Mouse (Mus musculus) heart, postnatal 25 days (tissue): ENCODE data around the gene Gas6. TPM values are rescaled to one million over a fixed set of nuclear protein-coding genes. Genes with fewer than 3 reads are reported as not detected.

Experiments
- DNase-seq: peaks from one replicate; pipeline ENCODE4 v3.0.0; 2022; ENCODE audit warnings: low spot score
- intact Hi-C: fragments of 180-260 bp; cut with DNase I; formaldehyde crosslinking; loops from one replicate; pipeline ENCODE4 v1.15.1; 2025
- total RNA-seq, 2 experiments: library from RNA; stranded (reverse); gene quantifications; 2 replicates each; pipeline ENCODE4 v1.2.3; 2021

The Gas6 gene
- 100 to 1,000 TPM; 123 to 126 TPM for total RNA-seq

DNA sequence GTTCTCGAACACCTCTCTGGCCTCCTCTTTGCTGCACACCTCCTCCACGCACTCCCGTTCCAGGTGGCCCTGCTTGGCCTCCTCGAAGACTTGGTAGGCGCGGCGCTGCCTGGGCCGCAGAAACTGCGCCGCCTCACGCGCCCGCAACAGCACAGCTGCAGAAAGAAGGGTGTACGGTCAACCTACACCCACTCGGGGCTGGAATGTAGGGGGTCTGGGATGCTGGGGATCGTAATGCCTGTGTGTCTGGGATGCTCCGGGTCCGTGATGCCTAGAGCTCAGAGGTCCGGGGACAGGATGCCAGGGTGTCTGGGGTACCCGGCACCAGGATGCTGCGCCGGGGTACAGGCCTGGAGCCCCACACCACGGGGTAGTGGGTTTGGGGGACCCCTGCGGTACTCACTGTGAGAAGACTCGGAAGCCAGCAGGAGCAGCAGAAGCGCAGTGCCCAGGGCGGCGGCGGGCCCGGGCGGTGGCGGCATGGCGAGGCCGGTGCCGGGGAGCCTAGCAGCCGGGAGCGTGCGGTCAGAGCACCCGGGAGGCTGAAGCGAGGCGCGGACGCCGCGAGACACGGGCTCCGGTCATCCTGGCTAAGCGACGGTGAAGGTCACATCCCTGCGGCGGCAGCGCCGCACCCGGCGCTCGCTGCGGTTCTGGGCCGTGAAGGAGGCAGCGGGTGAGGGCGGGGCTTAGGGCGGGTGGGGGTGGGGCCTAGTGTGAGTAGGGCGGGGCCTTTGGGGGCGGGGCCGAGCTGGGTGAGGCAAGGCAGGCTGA is at the start of gene Gas6:
Gas6 (minus strand) TSS at position 633 of the 774 bp plus-strand sequence.
- no peak for DNase-seq
- intact Hi-C loops: loop anchor here (5.0 kb wide), 1 partner anchor 53 kb away; no protein-coding TSS in a partner anchor

DNA sequence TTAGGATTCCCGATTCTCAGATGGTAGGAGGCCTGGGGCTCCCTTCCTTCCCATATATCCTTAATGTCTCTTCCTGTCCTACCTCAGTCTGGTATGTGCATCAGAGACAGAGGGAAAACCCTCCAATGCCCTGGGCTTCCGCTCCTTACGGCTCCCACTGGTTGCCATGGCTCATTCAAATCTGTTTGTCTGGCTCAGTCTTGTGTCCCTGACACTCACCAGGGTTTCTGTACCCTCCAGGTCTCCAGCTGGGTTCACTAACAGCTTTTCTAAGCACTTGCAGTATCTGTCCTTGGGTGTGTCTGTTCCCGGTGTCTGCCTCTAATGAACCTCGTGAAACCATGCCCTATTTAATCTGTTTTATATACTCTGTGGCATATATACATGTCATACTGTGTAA is 47.2 kb upstream of the Gas6 start:
- intact Hi-C loops: no loop called here
- no peak for DNase-seq

DNA sequence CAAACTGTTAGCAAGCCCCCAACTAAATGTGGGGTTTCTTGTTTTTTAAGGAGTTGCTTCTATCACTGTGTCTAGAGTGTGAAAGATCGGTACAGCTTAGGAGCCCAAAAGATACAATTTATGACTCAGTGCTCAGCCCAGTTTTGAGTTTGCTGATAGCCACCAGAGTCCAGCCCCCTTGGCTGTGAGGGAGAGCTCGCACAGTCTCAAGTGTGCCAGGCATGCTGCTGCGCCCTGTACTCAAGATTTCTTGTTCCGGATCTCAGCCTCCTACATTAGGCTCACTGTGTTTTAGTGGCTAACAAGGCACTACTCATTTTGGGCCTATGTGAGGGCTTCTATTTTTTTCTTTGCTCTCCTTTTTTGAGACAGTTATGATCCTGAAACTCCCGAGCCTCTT is 45.8 kb upstream of the Gas6 start:
- intact Hi-C loops: no loop called here
- DNase-seq: no peak

DNA sequence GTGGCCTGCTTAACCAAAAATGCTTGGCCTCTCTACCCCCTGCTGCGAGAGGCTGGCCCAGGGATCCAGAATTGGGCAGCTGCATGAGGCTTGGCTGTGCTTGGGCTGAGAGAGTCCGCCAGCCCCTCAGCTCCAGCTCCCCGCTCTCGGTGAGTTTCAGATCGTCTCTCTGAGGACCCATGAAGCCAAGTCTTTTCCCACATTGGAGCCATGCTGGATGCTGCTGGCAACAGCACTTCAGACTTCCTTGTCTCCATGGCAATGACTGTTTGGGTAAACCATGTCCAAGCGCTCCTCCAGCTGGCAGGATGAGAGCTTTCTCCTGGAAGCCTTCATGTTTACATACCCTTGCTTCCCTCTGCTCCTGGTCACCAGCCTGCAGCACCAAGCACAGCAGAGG is 44.5 kb upstream of the Gas6 start:
- DNase-seq: peak; percentile 69
- intact Hi-C loops: no loop called here

DNA sequence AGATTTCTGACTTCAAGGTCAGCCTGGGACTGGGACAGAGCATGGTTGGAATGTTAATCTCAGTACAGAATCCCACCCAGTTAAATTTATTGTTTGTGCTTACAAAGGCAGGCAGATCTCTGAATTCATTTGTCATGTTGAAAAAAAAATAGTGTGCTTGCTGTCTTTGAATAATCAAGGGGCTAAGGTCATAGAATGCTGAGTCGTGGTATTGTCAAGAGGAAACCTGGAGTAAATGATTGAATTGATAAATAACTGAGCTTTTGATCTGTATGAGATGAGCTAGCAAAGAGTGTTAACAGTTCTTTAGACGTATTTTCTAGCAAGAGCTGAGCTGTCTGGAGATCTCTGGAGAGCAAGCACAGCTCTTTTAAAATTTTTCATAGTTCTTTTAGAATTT is 42.8 kb upstream of the Gas6 start:
- intact Hi-C loops: no loop called here
- no peak for DNase-seq

DNA sequence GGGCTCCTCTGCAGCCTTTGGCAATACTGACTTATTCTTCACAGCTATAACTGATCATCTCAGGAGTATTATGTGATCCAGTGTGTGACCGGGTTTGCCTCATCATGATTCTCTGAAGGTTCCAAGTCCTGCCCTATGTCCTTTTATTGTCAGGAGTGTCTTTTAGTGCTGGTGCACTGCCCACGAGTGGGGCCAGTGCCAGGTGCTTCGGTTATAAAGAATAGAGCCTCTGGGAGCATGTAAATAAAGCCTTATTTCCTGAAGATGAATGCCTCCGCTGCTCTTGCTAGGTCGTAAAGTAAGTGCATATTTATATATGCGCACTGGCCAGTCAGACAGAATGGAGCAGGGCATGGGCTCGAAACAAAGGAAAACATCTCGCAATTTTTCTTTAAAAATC is 38.8 kb upstream of the Gas6 start:
- no peak for DNase-seq
- intact Hi-C loops: no loop called here

DNA sequence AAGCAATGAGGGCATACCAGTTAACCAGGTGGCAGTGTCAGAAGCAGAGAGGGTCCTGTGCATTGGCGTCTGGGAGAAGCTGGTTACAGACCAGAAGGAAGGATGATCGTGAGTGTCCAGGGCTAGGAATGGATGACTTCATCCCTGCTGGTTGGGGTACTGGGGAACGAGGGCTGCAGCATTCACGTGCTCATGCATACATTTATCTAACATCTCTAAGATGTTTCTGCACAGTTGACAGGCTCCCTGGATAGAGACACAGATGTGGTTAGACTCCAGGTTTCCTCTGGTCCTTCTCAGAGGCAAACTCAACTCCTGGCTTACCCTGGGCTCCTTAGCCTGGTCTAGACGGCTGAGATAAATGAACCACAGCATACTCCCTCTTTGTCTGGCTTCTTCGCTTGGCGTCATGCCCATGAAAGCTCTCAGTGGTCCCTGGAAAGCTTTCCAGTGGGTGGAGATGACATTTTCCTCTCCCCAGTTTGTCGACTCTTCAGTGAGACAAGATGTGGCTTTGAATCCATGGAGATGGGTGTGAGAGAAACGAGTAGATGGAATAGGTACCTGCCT is 37.4 kb upstream of the Gas6 start:
- DNase-seq: no peak
- intact Hi-C loops: no loop called here

DNA sequence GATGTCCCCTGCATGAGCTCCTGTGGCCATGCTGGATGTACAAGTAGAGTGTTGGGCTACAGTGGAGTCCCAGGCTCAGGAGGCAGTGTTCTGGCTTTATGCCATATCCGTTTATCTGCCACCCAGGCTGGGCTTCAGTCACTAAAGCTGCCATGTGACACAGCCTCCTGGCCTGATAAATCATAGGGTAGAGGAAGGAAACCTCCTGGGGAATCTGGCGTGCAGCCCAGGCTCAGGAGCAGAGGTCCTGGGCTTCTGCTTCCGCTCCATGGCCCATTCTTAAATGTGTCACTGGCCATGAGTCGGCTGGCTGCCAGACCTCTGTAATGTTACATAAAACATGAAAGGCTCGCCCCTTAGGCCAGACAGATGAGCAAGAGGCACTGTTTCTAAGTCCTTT is 36.7 kb upstream of the Gas6 start:
- peak; percentile 86 for DNase-seq
- intact Hi-C loops: loop anchor here (1.0 kb wide), 1 partner anchor 39 kb away; no protein-coding TSS in a partner anchor

DNA sequence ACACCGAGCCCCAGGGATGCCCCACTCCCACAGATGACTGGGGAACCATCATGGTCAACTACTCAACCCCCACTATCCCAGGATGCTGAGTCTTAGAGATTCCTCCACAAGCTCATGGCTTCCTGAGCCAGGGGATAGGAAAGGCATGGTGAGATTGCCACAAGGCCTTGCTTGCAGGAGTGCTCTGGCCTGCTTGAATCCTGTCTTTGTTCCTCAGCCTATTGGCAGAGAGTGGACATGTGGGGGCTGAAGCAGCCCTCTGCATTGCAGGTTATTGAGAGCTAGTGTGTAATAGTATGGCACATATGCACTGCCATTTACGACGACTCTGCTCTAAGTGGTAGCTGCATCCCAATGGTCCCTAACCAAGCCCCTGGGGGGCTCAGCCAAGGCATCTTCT is 36.1 kb upstream of the Gas6 start:
- intact Hi-C loops: loop anchor here (1.0 kb wide), 1 partner anchor 38 kb away; no protein-coding TSS in a partner anchor
- no peak for DNase-seq

DNA sequence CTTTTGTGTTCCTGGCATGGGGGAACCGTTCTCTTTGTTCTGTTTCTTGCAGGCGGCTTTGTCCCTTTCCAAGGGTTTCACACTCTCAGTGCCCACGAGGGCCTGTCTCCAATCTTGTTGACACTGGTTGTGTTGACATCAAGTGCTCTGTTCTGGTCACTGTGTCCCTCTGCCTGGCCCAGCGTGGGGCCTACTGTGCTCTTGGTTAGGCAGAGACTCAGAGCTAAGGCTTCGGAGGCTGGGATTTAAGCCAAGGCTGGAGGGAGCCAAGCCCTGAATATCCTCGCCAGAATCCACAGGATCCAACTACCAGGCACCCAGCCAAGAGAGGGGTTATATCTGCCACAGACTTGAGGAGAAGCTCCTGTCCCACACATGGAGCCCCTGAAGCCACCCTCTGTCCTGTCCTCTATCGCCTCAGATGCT is 35.6 kb upstream of the Gas6 start:
- intact Hi-C loops: loop anchor here (1.0 kb wide), 1 partner anchor 38 kb away; no protein-coding TSS in a partner anchor
- DNase-seq: peak; percentile 80

DNA sequence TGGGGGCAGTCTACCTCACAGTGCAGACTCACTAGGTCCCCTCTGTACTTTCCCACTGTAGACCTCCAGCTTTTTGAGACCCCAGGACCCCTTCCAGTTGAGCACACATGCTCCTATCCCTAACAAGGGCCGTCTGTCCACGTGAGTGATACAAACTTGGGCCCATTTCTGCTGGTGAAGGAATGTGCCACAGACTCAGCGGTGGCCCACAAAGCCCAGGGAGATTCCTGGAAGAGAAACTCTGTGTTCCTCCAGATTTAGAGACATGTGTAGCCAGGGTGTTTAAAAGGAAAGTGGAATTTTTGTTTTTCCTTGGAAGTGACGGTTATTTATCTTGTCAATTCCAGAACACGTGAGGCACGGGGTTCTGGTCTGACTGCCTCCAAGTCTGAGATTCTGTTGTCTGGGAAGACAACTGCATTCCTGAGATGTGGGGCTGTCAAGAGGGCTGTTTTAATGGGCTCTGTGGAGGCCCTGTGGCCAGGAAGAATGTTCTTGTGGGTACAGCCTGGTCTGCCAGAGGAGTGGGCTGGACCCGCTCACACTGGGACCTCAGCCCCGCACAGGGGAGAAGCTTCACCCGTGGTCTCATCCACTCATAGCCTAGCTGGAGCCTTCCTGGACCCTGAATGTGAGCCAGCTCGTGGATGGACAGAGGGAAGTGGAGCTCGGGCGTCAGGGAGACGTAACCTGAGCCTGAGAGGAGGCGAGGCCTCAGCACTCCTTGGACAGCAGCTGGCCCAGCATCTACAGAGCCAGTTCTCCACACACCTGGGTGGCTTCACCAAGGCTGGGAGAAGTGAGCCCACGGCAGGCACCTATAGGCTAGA is 34.9 kb upstream of the Gas6 start:
- intact Hi-C loops: no loop called here
- no peak for DNase-seq

DNA sequence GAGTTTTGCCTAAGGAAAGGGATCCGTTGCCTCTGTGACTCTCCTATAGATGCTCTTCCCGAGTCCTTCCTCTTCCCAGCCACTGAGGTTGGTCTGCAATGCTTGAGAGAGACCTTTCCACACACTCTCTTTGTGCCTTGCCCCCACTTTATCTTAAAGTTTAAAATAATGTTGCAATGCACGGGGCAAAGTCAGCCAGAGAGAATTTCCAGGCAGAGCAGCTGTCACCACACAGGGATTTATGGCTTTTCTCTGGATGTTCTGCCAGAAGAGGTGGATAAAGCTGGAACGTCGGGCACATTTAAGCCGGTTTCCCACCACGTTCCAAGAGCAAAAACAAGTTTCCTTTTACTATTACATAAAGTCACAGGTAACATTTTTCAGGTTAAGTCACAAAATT is 27.1 kb upstream of the Gas6 start:
- no peak for DNase-seq
- intact Hi-C loops: no loop called here

DNA sequence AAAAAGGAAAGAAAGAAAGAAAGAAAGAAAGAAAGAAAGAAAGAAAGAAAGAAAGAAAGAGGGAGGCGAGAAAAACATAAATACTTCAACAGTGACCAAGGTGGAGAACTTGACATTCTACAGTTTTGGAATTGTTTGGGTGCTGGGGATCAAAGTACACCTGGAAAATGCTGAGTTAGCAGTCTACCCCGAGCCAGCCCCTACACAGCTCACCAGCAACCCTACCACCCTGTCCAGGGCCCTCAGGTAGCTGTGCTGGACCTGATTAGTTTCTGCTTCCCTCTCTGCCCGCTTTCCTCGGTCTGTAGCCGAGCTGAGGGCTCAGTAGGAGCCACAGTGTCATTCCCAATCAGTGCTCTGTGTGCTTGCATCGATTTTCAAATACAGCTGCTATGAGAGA is 26.1 kb upstream of the Gas6 start:
- no peak for DNase-seq

DNA sequence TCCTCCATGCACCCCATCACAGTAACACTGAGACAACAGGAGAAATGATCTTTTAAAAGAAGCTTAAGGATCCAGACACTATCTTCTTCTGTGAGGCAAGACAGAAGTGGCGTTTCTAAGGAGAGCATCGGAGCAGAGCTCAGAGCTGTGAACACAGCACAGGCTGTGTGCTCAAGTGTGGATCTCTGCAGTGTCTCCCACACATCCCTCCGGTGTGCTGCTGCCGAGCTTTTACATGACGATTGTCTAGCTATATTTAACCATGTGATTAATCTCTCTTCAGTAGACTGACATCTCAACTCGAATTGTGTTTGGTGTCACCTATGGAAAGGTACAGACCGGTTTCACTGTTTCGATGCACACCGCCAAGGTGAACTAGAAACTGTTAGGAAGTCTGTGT is 25.2 kb upstream of the Gas6 start:
- no peak for DNase-seq
- intact Hi-C loops: no loop called here

More for the DNA sequence above, 26.1 kb upstream of the Gas6 start:
- intact Hi-C loops: no loop called here

DNA sequence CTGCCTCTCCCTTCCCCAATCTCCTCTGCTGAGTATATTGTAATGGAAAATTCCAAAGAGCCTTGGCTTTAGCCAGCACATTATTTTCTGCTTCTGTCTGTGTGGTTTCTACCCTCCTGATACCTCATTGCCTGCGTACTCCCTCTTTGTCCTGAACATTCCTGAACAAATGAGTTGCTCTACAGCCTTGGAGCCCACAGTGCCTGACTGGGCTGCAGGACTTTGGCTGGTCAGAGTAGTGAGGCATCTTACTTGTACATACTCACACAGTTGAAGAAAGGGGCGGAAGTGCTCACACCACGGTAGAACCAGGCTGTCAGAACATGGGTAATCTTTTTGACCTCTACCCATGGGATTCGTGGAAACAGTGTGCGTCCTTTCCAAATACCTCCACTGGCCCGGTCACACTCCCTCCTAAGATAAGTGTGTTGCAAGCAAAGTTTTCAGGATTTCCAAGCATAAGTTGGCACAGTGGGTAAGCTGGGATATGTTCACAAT is 23.0 kb upstream of the Gas6 start:
- intact Hi-C loops: no loop called here
- DNase-seq: no peak

DNA sequence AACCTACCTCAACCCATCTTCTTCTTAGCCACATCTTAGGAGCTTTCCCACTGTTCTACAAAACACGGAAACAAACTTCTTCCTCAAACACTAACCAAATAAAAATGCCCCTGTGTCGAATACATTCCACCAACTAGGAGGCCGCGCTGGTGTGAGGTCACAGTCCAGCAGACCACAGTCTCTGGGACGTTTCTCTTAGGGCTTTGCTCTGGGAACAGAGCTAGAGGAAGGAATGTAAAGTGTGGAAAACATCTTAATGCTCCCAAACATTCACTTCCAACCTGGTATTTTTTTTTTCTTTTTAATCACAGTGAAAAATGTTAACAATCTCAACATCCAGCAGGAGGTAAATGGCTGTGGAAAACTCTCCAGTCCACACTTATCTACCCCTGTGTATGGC is 22.4 kb upstream of the Gas6 start:
- no peak for DNase-seq
- intact Hi-C loops: no loop called here

DNA sequence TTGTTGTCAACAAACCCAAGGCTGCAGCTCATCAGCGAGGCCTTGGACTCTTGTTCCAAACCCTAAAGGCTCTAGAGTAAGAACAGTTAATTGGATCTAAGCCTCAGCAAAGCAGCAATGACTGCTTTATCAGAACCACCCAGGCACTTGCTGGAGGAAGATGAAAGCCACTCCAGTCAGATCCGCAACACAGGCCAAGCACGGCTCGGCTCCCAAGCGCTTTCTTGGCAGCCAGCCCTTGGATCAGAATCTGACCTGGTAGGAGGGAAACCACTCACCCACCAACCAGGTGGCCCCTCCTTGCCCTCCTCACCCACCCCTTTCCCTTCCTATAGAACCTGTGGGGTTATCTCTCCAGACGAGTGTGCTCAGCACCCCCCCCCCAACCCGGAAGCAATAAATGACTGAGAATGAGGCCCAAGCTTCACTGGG is 21.7 kb upstream of the Gas6 start:
- intact Hi-C loops: no loop called here
- peak; percentile 35 for DNase-seq

DNA sequence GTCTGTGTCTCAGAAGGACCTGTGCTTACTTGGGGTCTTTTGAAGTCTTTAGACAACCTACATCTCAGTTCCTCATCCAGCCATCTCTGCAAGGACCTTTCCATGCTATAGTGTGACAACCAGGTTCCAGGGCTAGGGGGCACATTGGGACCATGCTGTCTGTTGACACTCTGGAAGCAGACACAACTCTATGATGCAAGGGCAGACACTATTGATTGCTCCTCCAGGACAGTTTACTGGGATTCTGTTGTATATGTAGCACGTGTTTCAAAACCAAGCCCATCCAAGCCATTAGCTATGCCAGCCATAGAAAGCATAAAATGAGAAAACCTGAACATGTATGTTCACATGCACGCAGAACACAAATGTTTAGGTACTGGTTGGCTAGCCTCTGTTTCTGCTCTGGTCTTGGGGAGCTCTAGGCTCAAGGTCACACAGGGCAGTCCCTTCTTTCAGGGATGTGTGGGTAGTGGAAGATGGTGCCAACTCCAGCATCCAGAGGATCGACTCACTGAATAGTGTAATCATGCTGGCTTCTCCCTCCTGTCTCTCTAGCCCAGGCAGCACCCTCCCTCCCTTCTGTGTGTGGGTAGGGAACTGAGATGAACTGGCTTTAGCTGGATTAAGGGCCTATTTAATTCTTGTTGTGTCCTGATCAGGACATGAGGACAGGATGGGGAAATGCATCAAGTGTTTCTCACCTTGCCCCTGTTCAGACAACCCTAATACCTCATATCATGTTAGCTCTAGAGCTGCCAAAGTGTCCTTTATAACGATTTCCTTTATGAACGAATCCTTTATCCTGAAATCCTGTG is 19.5 kb upstream of the Gas6 start:
- no peak for DNase-seq
- intact Hi-C loops: no loop called here

DNA sequence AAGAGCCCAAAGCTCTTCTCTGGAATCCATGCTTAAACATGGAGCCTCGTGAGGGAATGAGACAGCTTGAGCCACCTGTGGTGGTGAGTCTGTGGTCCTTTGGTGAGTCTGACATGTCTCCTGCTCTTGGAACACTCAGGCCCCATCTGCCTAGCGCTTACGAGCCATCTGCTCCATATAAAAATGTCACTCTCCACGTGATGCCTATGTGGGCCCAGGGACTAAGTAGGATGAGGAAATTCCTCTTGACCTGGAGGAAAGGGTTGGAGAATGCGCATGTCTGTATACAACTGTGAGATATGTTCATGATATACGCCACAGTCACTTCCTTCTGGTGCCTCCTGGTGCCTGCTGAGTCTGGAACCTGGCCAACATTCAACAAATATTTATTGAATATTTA is 18.4 kb upstream of the Gas6 start:
- DNase-seq: no peak
- intact Hi-C loops: no loop called here

DNA sequence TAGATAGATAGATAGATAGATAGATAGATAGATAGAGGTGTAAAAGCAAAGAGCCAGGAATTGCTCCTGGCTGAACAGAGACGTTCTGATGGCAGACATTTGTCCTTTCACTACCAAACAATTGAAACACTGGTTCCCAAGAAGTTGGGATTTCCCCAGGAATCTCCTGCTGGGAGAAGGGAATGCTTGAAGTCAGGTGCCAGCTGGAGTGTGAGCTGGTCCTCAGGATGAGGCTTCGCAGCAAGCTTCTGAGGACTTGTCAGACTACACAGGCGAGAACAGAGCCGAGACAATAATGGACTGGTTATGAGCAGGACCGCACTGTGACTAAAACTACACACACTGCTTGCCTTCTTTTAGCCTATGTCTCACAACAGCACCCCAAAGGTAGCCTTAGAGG is 17.7 kb upstream of the Gas6 start:
- intact Hi-C loops: no loop called here
- DNase-seq: no peak
